Mouse (Mus musculus): ENCODE results near the gene Olfr115. TPM values are rescaled to one million over a fixed set of nuclear protein-coding genes. Genes with fewer than 3 reads are reported as not detected.

The Olfr115 gene
- not detected in 2 replicates for polyA plus RNA-seq (2016; fragmentation: Nextera tagmentation; extraction: Ambion mirVana)

GRCm38 (mm10) chr17:37627009-37627408 is at the start of gene Olfr115, which contains the start of gene Olfr116:
Gene Olfr115, minus strand, starts transcription at chr17:37627109.
Gene Olfr116, minus strand, starts transcription at chr17:37627199.
- H3K4me1 ChIP-seq (replicated peaks), result no peaks in the 10 kb centered on the region
- H3K27ac ChIP-seq, result no peak within 1 kb of the TSS
- H3K36me3 ChIP-seq, result no peaks in the 10 kb centered on the region
- H3K27me3 ChIP-seq (ENCODE audit: insufficient read depth, poor library complexity, severe bottlenecking), result no peaks in the 10 kb centered on the region
- H3K4me3 ChIP-seq, result no peak within 1 kb of the TSS
- WGBS, result 88% methylated on average over 2 of the region's 2 CpGs
- H3K9me3 ChIP-seq, result peaks cover 13% of the 10 kb centered on the region; the same call in 1 of the 2 replicates
- DNase-seq (ENCODE audit: low spot score), result no peak

- Histone ChIP-seq H3K27me3 (ENCODE audit: insufficient read depth, poor library complexity, severe bottlenecking) (no peaks in the 10 kb centered on the region), H3K36me3 (no peaks in the 10 kb centered on the region), H3K4me3 (no peak within 1 kb of the TSS), H3K9me3 (no peaks in the 10 kb centered on the region), H3K27ac (no peak within 1 kb of the TSS), H3K4me1 (replicated peaks) (no peaks in the 10 kb centered on the region)
- WGBS, result 77% methylated on average over 2 of the region's 2 CpGs
- DNase-seq (ENCODE audit: low spot score), result no peak
Observed at GRCm38 (mm10) chr17:37666688-37667087, 39.8 kb upstream of the Olfr115 start, which contains the start of gene Olfr118. Gene Olfr118, plus strand, starts transcription at chr17:37666988.

DNA sequence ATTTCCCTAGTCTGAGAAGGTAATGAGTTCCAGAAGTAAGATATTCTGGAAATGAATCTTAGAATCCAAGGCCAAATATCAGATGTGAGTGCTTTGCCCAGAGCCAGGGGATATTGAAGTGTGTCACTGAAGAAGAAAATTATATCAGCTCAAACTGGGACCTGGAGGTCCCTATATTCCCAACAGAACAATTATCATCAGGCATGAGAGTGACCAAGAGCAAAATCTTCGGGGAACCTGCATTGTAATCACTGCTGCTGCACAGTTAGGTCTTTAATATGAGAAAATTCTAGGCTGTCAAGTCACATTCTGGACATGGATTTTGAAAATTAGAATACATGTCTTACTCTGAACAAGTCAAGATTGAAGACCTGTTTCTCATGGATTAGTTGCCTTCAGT is 36.8 kb upstream of the Olfr115 start, which contains the start of gene Olfr117:
TSS of gene Olfr117 (minus strand) at position 101 of the 400 bp plus-strand sequence.
- 72% methylated on average over 1 of the region's 1 CpGs for WGBS
- Histone ChIP-seq H3K36me3 (no peaks in the 10 kb centered on the region), H3K4me3 (no peak within 1 kb of the TSS), H3K4me1 (replicated peaks) (no peaks in the 10 kb centered on the region), H3K27ac (no peak within 1 kb of the TSS), H3K27me3 (ENCODE audit: insufficient read depth, poor library complexity, severe bottlenecking) (no peaks in the 10 kb centered on the region), H3K9me3 (0 out of 2 replicates have a peak, but pooled peaks cover 4% of the 10 kb centered on the region)
- DNase-seq (ENCODE audit: low spot score), result no peak

- DNase-seq (ENCODE audit: low spot score), result no peak
- Histone ChIP-seq H3K4me3 (no peak within 1 kb of the TSS), H3K9me3 (no peaks in the 10 kb centered on the region), H3K4me1 (replicated peaks) (no peaks in the 10 kb centered on the region), H3K27me3 (ENCODE audit: insufficient read depth, poor library complexity, severe bottlenecking) (no peaks in the 10 kb centered on the region), H3K27ac (no peak within 1 kb of the TSS), H3K36me3 (no peaks in the 10 kb centered on the region)
Observed at GRCm38 (mm10) chr17:37592643-37593042, 34.3 kb downstream of the Olfr115 start, which contains the start of gene Olfr114. Gene Olfr114, minus strand, starts transcription at chr17:37592743.

DNA sequence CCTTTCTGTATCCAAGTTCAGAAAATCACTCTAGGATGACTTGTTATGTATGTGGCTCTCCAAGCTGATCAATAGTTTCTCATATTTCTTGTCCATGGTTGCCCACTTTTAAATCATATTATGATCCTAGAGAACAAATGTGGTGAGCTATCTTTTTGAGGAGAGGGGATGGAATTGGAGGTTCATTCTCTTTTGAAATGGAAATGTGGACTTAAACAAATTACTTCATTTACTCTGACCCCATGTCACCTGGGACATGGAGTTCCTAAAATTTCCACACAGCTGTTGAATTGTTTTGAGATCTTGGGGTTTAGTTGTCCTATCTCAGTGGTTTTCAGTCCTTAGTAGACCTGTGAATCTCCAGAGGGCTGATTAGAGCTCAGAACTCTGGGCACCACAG is 49.3 kb downstream of the Olfr115 start, which contains the start of gene Olfr113:
TSS of gene Olfr113 (minus strand) at position 101 of the 400 bp plus-strand sequence.
- Histone ChIP-seq H3K36me3 (no peaks in the 10 kb centered on the region), H3K4me1 (replicated peaks) (no peaks in the 10 kb centered on the region), H3K27ac (no peak within 1 kb of the TSS), H3K27me3 (ENCODE audit: insufficient read depth, poor library complexity, severe bottlenecking) (no peaks in the 10 kb centered on the region), H3K4me3 (no peak within 1 kb of the TSS), H3K9me3 (no peaks in the 10 kb centered on the region)
- no peak for DNase-seq (ENCODE audit: low spot score)

DNA sequence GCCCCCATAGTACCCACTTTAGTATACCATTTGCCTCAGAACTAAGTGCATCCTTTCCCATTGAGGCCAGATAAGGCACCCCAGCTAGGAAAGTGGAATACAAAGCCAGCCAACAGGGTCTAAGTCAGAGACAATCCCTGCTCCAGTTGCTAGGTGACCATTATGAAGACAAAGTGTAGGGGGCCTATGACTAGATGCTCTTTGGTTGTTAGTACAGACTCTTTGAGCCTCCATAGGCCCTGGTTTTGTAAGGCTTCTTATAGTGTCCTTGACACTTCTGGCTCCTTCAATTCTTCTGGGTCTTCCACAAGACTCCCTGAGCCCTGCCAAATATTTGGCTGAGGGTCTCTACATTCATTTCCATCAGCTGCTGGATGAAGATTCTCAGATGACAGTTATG is 57.6 kb downstream of the Olfr115 start, which contains the start of gene Olfr112:
TSS of gene Olfr112 (minus strand) at position 101 of the 400 bp plus-strand sequence.
- DNase-seq (ENCODE audit: low spot score), result no peak
- Histone ChIP-seq H3K9me3 (no peaks in the 10 kb centered on the region), H3K27me3 (ENCODE audit: insufficient read depth, poor library complexity, severe bottlenecking) (no peaks in the 10 kb centered on the region), H3K36me3 (no peaks in the 10 kb centered on the region), H3K4me1 (replicated peaks) (no peaks in the 10 kb centered on the region), H3K27ac (no peak within 1 kb of the TSS), H3K4me3 (no peak within 1 kb of the TSS)

Other genes with a start within 250 kb of the Olfr115 start
- gene Olfr105-ps, start 248.1 kb downstream of the Olfr115 start, polyA plus RNA-seq (2016; fragmentation: Nextera tagmentation; extraction: Ambion mirVana), result not detected in 2 replicates
- not detected in 2 replicates for gene Olfr106-ps, start 236.7 kb downstream of the Olfr115 start, polyA plus RNA-seq (2016; fragmentation: Nextera tagmentation; extraction: Ambion mirVana)
- gene Olfr107, start 227.9 kb downstream of the Olfr115 start, polyA plus RNA-seq (2016; fragmentation: Nextera tagmentation; extraction: Ambion mirVana), result not detected in 2 replicates
- not detected in 2 replicates for gene Olfr108, start 181.6 kb downstream of the Olfr115 start, polyA plus RNA-seq (2016; fragmentation: Nextera tagmentation; extraction: Ambion mirVana)
- not detected in 2 replicates for gene Olfr109, start 168.2 kb downstream of the Olfr115 start, polyA plus RNA-seq (2016; fragmentation: Nextera tagmentation; extraction: Ambion mirVana)
- gene H2-M2, start 143.6 kb downstream of the Olfr115 start, polyA plus RNA-seq (2016; fragmentation: Nextera tagmentation; extraction: Ambion mirVana), result not detected in 2 replicates
- not detected in 2 replicates for gene Olfr110, start 134.6 kb downstream of the Olfr115 start, polyA plus RNA-seq (2016; fragmentation: Nextera tagmentation; extraction: Ambion mirVana)
- not detected in 2 replicates for gene Olfr111, start 119.1 kb downstream of the Olfr115 start, polyA plus RNA-seq (2016; fragmentation: Nextera tagmentation; extraction: Ambion mirVana)
- gene Olfr112, start 57.7 kb downstream of the Olfr115 start, polyA plus RNA-seq (2016; fragmentation: Nextera tagmentation; extraction: Ambion mirVana), result not detected in 2 replicates
- not detected in 2 replicates for gene Olfr113, start 49.4 kb downstream of the Olfr115 start, polyA plus RNA-seq (2016; fragmentation: Nextera tagmentation; extraction: Ambion mirVana)
- not detected in 2 replicates for gene Olfr114, start 34.4 kb downstream of the Olfr115 start, polyA plus RNA-seq (2016; fragmentation: Nextera tagmentation; extraction: Ambion mirVana)
- not detected in 2 replicates for gene Olfr116, start 90 bp upstream of the Olfr115 start, polyA plus RNA-seq (2016; fragmentation: Nextera tagmentation; extraction: Ambion mirVana)
- not detected in 2 replicates for gene Olfr117, start 36.7 kb upstream of the Olfr115 start, polyA plus RNA-seq (2016; fragmentation: Nextera tagmentation; extraction: Ambion mirVana)
- gene Olfr118, start 39.9 kb upstream of the Olfr115 start, polyA plus RNA-seq (2016; fragmentation: Nextera tagmentation; extraction: Ambion mirVana), result not detected in 2 replicates
- not detected in 2 replicates for gene Olfr119, start 69.5 kb upstream of the Olfr115 start, polyA plus RNA-seq (2016; fragmentation: Nextera tagmentation; extraction: Ambion mirVana)
- gene Olfr120, start 94.7 kb upstream of the Olfr115 start, polyA plus RNA-seq (2016; fragmentation: Nextera tagmentation; extraction: Ambion mirVana), result not detected in 2 replicates
- gene Olfr121, start 121.7 kb upstream of the Olfr115 start, polyA plus RNA-seq (2016; fragmentation: Nextera tagmentation; extraction: Ambion mirVana), result not detected in 2 replicates
- gene Olfr122, start 141.5 kb upstream of the Olfr115 start, polyA plus RNA-seq (2016; fragmentation: Nextera tagmentation; extraction: Ambion mirVana), result not detected in 2 replicates
- not detected in 2 replicates for gene Olfr123, start 166.4 kb upstream of the Olfr115 start, polyA plus RNA-seq (2016; fragmentation: Nextera tagmentation; extraction: Ambion mirVana)
- gene Olfr124, start 172.8 kb upstream of the Olfr115 start, polyA plus RNA-seq (2016; fragmentation: Nextera tagmentation; extraction: Ambion mirVana), result not detected in 2 replicates
- not detected in 2 replicates for gene Olfr125, start 205.8 kb upstream of the Olfr115 start, polyA plus RNA-seq (2016; fragmentation: Nextera tagmentation; extraction: Ambion mirVana)
- gene Olfr126, start 220.4 kb upstream of the Olfr115 start, polyA plus RNA-seq (2016; fragmentation: Nextera tagmentation; extraction: Ambion mirVana), result not detected in 2 replicates